Comparison of ENCODE assay signal across 11 mouse cellular contexts in the genomic region with DNA sequence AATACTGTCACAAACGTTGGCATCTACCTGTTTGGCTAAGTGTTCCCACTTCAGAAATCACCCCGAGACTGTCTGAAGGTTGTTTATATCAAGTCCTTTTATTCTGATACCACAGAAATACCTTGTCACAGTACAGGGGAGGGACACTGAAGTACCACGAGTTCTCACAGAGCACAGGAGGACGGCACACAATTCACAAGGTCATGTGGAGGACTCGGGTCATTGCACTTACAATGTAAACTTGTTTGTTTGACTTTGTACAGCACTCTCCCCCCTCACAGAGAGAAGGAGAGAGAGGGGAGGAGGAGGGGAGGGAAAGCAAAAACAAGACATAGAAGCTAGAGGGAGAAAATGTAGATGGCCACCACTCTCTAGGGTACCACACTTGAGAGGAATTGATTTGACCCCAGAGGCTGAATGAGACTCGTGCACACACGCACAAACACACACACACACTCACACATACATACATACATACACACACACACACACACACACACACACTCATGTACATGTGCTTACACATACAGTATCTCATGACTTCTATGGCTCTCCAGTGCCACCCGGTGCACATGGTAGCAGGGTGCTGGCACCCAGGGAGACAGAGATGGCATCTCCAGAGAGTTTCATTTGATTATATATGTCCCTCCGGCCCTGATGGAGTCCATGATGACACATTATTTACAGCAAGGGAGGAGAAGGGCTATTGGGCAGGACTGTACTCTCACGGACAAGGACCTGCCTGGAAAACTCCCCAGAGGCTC. TPM values are rescaled to one million over a fixed set of nuclear protein-coding genes. Genes with fewer than 3 reads are reported as not detected.
DNase-seq lines count a peak whose midpoint lies in the region; ATAC-seq and TF ChIP-seq lines count a peak whose summit lies in the region.
"Had no signal": no experiment of that assay in that cellular context is flagged by ENCODE, and none has a peak within 500 bp of the region (broad histone marks: within the 10 kb centered on the region; RNA-seq: fewer than 3 reads in every experiment).

No protein-coding gene starts in this region.

- DNase-seq in forebrain, postnatal 0 days = no peak
- no peak for DNase-seq in kidney, adult 8-10 months
- no peak for DNase-seq in cerebellum, postnatal 10 days
- DNase-seq in embryo, embryonic 10 days (ENCODE audit: low spot score) = no peak

- H3K4me1 ChIP-seq in forebrain, postnatal 0 days (ENCODE audit: insufficient read depth) = no peaks in the 10 kb centered on the region
- H3K4me1 ChIP-seq in forebrain, embryonic 16.5 days (replicated peaks; ENCODE audit: control insufficient read depth, insufficient read depth, low read length) = peaks cover 16% of the 10 kb centered on the region
- peaks cover 20% of the 10 kb centered on the region for H3K4me1 ChIP-seq in kidney, embryonic 16.5 days (ENCODE audit: insufficient read depth, low read length)
- peaks cover 77% of the 10 kb centered on the region for H3K4me1 ChIP-seq in erythroblast, embryonic 14.5 days (ENCODE audit: control insufficient read depth)
- peaks cover 59% of the 10 kb centered on the region for H3K4me1 ChIP-seq in liver, embryonic 16.5 days (ENCODE audit: control insufficient read depth, low read depth, low read length)

- H3K4me3 ChIP-seq in forebrain, postnatal 0 days (ENCODE audit: low read depth, low read length) = no peak overlapping the region
- no peak overlapping the region for H3K4me3 ChIP-seq in forebrain, embryonic 16.5 days (replicated peaks; ENCODE audit: low read length)
- no peak overlapping the region for H3K4me3 ChIP-seq in kidney, embryonic 16.5 days (ENCODE audit: low read length)
- H3K4me3 ChIP-seq in erythroblast, embryonic 14.5 days (replicated peaks) = peak overlapping the region; percentile 86
- peak overlapping the region; percentile 80 for H3K4me3 ChIP-seq in liver, embryonic 16.5 days (ENCODE audit: low read depth, low read length)

- no peaks in the 10 kb centered on the region for H3K9me3 ChIP-seq in forebrain, postnatal 0 days (ENCODE audit: low read length)
- no peaks in the 10 kb centered on the region for H3K9me3 ChIP-seq in forebrain, embryonic 16.5 days (ENCODE audit: control insufficient read depth, low read length)
- H3K9me3 ChIP-seq in kidney, embryonic 16.5 days (ENCODE audit: low read length) = no peaks in the 10 kb centered on the region
- no peaks in the 10 kb centered on the region for H3K9me3 ChIP-seq in erythroblast, embryonic 14.5 days (ENCODE audit: control insufficient read depth, low read length)
- no peaks in the 10 kb centered on the region for H3K9me3 ChIP-seq in liver, embryonic 16.5 days (replicated peaks; ENCODE audit: control insufficient read depth, low read length)

- H3K27ac ChIP-seq in forebrain, postnatal 0 days (ENCODE audit: low read depth, low read length) = no peak overlapping the region
- H3K27ac ChIP-seq in forebrain, embryonic 16.5 days (ENCODE audit: low read length) = no peak overlapping the region
- H3K27ac ChIP-seq in kidney, embryonic 16.5 days (ENCODE audit: low read length) = 0 out of 2 replicates have a peak overlapping the region, but pooled peaks have one; percentile 29
- H3K27ac ChIP-seq in liver, embryonic 16.5 days (ENCODE audit: low read length) = peak overlapping the region; percentile 100

- H3K4me2 ChIP-seq in forebrain, postnatal 0 days (ENCODE audit: low read depth) = 0 out of 2 replicates have a peak overlapping the region, but pooled peaks have one; percentile 98
- H3K4me2 ChIP-seq in forebrain, embryonic 16.5 days (ENCODE audit: low read length) = no peak overlapping the region; the same call in 1 of the 2 replicates
- H3K4me2 ChIP-seq in kidney, embryonic 16.5 days (replicated peaks; ENCODE audit: low read depth, low read length) = no peak overlapping the region
- peak overlapping the region; percentile 94 for H3K4me2 ChIP-seq in liver, embryonic 16.5 days (ENCODE audit: low read depth, low read length)

- peaks cover 46% of the 10 kb centered on the region for H3K36me3 ChIP-seq in forebrain, postnatal 0 days (ENCODE audit: insufficient read depth)
- peaks cover 9% of the 10 kb centered on the region for H3K36me3 ChIP-seq in forebrain, embryonic 16.5 days (ENCODE audit: control insufficient read depth, insufficient read depth)
- H3K36me3 ChIP-seq in kidney, embryonic 16.5 days (ENCODE audit: insufficient read depth, low read length) = peaks cover 16% of the 10 kb centered on the region
- H3K36me3 ChIP-seq in erythroblast, embryonic 14.5 days (ENCODE audit: control insufficient read depth) = peaks cover 82% of the 10 kb centered on the region
- peaks cover 20% of the 10 kb centered on the region for H3K36me3 ChIP-seq in liver, embryonic 16.5 days (ENCODE audit: control insufficient read depth, insufficient read depth)

- no peak for ATAC-seq in forebrain, postnatal 0 days
- ATAC-seq in forebrain, embryonic 16.5 days = no peak
- no peak for ATAC-seq in kidney, embryonic 16.5 days (ENCODE audit: low FRiP score, low TSS enrichment)
- ATAC-seq in liver, embryonic 16.5 days (ENCODE audit: low read depth) = peak; percentile 8; the same call in 1 of the 2 replicates
- ATAC-seq: forebrain, embryonic 14.5 days had no signal

- WGBS in forebrain, postnatal 0 days = 66% methylated on average over 10 of the region's 10 CpGs
- 64% methylated on average over 10 of the region's 10 CpGs for WGBS in forebrain, embryonic 16.5 days
- WGBS in kidney, embryonic 16.5 days = 53% methylated on average over 10 of the region's 10 CpGs
- WGBS in liver, embryonic 16.5 days (ENCODE audit: insufficient replicate concordance) = 33% methylated on average over 10 of the region's 10 CpGs

- no peaks in the 10 kb centered on the region for H3K27me3 ChIP-seq in forebrain, postnatal 0 days (ENCODE audit: insufficient read depth, low read length)
- no peaks in the 10 kb centered on the region for H3K27me3 ChIP-seq in forebrain, embryonic 16.5 days (replicated peaks; ENCODE audit: control insufficient read depth, insufficient read depth, low read length)
- no peaks in the 10 kb centered on the region for H3K27me3 ChIP-seq in kidney, embryonic 16.5 days (ENCODE audit: insufficient read depth, low read length)
- H3K27me3 ChIP-seq in erythroblast, embryonic 14.5 days (ENCODE audit: control insufficient read depth) = no peaks in the 10 kb centered on the region
- no peaks in the 10 kb centered on the region for H3K27me3 ChIP-seq in liver, embryonic 16.5 days (ENCODE audit: control insufficient read depth, insufficient read depth, low read depth, low read length)

- no peak overlapping the region for H3K9ac ChIP-seq in forebrain, postnatal 0 days
- H3K9ac ChIP-seq in forebrain, embryonic 16.5 days (replicated peaks; ENCODE audit: low read depth, low read length) = no peak overlapping the region
- no peak overlapping the region for H3K9ac ChIP-seq in kidney, embryonic 16.5 days (replicated peaks; ENCODE audit: low read length)
- peak overlapping the region; percentile 99 for H3K9ac ChIP-seq in liver, embryonic 16.5 days (ENCODE audit: low read depth, low read length)

- 0 out of 2 replicates have a peak, but pooled peaks have one; percentile 2 for TF ChIP-seq CTCF in forebrain, postnatal 0 days (IDR thresholded peaks at IDR 0.05; ENCODE audit: low read depth)

RNA-seq across cellular contexts. Expression of a gene that starts 1.7 kb away (rescaled TPM):
- total RNA-seq in forebrain, postnatal 0 days (2014; rRNA removed) = 24.5 and 27.9 TPM in 2 replicates
- polyA plus RNA-seq in forebrain, postnatal 0 days (2015; fragmentation: Nextera tagmentation; extraction: Ambion mirVana) = 28.2 and 30.0 TPM in 2 replicates
- 41.3 and 46.2 TPM in 2 replicates for polyA plus RNA-seq in forebrain, embryonic 16.5 days (2015; fragmentation: Nextera tagmentation; extraction: Ambion mirVana)
- polyA plus RNA-seq in kidney, embryonic 16.5 days (2015; fragmentation: Nextera tagmentation; extraction: Ambion mirVana) = 87.8 and 93.0 TPM in 2 replicates
- 47.5 and 65.3 TPM in 2 replicates for polyA plus RNA-seq in erythroblast, embryonic 14.5 days (2012)
- 167 and 172 TPM in 2 replicates for polyA plus RNA-seq in liver, embryonic 16.5 days (2015; fragmentation: Nextera tagmentation; extraction: Ambion mirVana)

RNA-seq across cellular contexts. Expression of a gene that starts 13.0 kb away (rescaled TPM):
- 32.0 and 35.8 TPM in 2 replicates for total RNA-seq in forebrain, postnatal 0 days (2014; rRNA removed)
- polyA plus RNA-seq in forebrain, postnatal 0 days (2015; fragmentation: Nextera tagmentation; extraction: Ambion mirVana) = 25.4 and 37.0 TPM in 2 replicates
- 44.5 and 53.1 TPM in 2 replicates for polyA plus RNA-seq in forebrain, embryonic 16.5 days (2015; fragmentation: Nextera tagmentation; extraction: Ambion mirVana)
- 37.2 and 44.3 TPM in 2 replicates for polyA plus RNA-seq in kidney, embryonic 16.5 days (2015; fragmentation: Nextera tagmentation; extraction: Ambion mirVana)
- polyA plus RNA-seq in erythroblast, embryonic 14.5 days (2012) = 107 and 276 TPM in 2 replicates
- 92.7 and 106 TPM in 2 replicates for polyA plus RNA-seq in liver, embryonic 16.5 days (2015; fragmentation: Nextera tagmentation; extraction: Ambion mirVana)

RNA-seq across cellular contexts. Expression of a gene that starts 15.9 kb away (rescaled TPM):
- 0.10 TPM in 1 of 2 replicates, not detected in the other for total RNA-seq in forebrain, postnatal 0 days (2014; rRNA removed)
- not detected in 2 replicates for polyA plus RNA-seq in forebrain, postnatal 0 days (2015; fragmentation: Nextera tagmentation; extraction: Ambion mirVana)
- polyA plus RNA-seq in forebrain, embryonic 16.5 days (2015; fragmentation: Nextera tagmentation; extraction: Ambion mirVana) = not detected in 2 replicates
- polyA plus RNA-seq in kidney, embryonic 16.5 days (2015; fragmentation: Nextera tagmentation; extraction: Ambion mirVana) = 0.10 and 0.21 TPM in 2 replicates
- 2.4 and 2.6 TPM in 2 replicates for polyA plus RNA-seq in erythroblast, embryonic 14.5 days (2012)
- 52.5 and 62.0 TPM in 2 replicates for polyA plus RNA-seq in liver, embryonic 16.5 days (2015; fragmentation: Nextera tagmentation; extraction: Ambion mirVana)
- total RNA-seq: layer of hippocampus, adult 2 months; neutrophil, adult 5-6 weeks had no signal
- polyA plus RNA-seq: forebrain, embryonic 14.5 days had no signal

RNA-seq across cellular contexts. Expression of a gene that starts 43.2 kb away (rescaled TPM):
- total RNA-seq in forebrain, postnatal 0 days (2014; rRNA removed) = 2.9 and 3.4 TPM in 2 replicates
- 1.4 and 1.5 TPM in 2 replicates for polyA plus RNA-seq in forebrain, postnatal 0 days (2015; fragmentation: Nextera tagmentation; extraction: Ambion mirVana)
- 2.5 and 3.4 TPM in 2 replicates for polyA plus RNA-seq in forebrain, embryonic 16.5 days (2015; fragmentation: Nextera tagmentation; extraction: Ambion mirVana)
- 2.9 and 3.3 TPM in 2 replicates for polyA plus RNA-seq in kidney, embryonic 16.5 days (2015; fragmentation: Nextera tagmentation; extraction: Ambion mirVana)
- polyA plus RNA-seq in erythroblast, embryonic 14.5 days (2012) = 0.01 and 0.08 TPM in 2 replicates
- polyA plus RNA-seq in liver, embryonic 16.5 days (2015; fragmentation: Nextera tagmentation; extraction: Ambion mirVana) = 1.6 and 2.1 TPM in 2 replicates

RNA-seq across cellular contexts. Expression of a gene that starts 47.1 kb away (rescaled TPM):
- 17.5 and 18.6 TPM in 2 replicates for total RNA-seq in forebrain, postnatal 0 days (2014; rRNA removed)
- polyA plus RNA-seq in forebrain, postnatal 0 days (2015; fragmentation: Nextera tagmentation; extraction: Ambion mirVana) = 15.5 and 16.0 TPM in 2 replicates
- 19.6 and 21.2 TPM in 2 replicates for polyA plus RNA-seq in forebrain, embryonic 16.5 days (2015; fragmentation: Nextera tagmentation; extraction: Ambion mirVana)
- 30.9 and 32.4 TPM in 2 replicates for polyA plus RNA-seq in kidney, embryonic 16.5 days (2015; fragmentation: Nextera tagmentation; extraction: Ambion mirVana)
- polyA plus RNA-seq in erythroblast, embryonic 14.5 days (2012) = 0.32 and 0.61 TPM in 2 replicates
- 12.9 and 13.8 TPM in 2 replicates for polyA plus RNA-seq in liver, embryonic 16.5 days (2015; fragmentation: Nextera tagmentation; extraction: Ambion mirVana)

Comparison
In these comparisons a context has a peak if more than half of its experiments do, and no peak if none do; other contexts are left out.
1. H3K4me2 ChIP-seq: peak in forebrain, postnatal 0 days (single experiment) and liver, embryonic 16.5 days (single experiment); none in forebrain, embryonic 16.5 days (single experiment) and kidney, embryonic 16.5 days (single experiment).
2. H3K27ac ChIP-seq: peak in kidney, embryonic 16.5 days (single experiment) and liver, embryonic 16.5 days (single experiment); none in forebrain, postnatal 0 days (single experiment) and forebrain, embryonic 16.5 days (single experiment).
3. H3K4me3 ChIP-seq: peak in erythroblast, embryonic 14.5 days (single experiment) and liver, embryonic 16.5 days (single experiment); none in forebrain, postnatal 0 days (single experiment), forebrain, embryonic 16.5 days (single experiment) and kidney, embryonic 16.5 days (single experiment).
4. RNA of a gene that starts 15.9 kb away (polyA plus RNA-seq): 52.5 to 62.0 TPM in liver, embryonic 16.5 days; 2.4 to 2.6 TPM in erythroblast, embryonic 14.5 days, 0.10 to 0.21 TPM in kidney, embryonic 16.5 days, not detected in forebrain, postnatal 0 days and not detected in forebrain, embryonic 16.5 days; every median in the first group is over 10 times any median in the second.